Mouse (Mus musculus): ENCODE measurements around the gene Adamtsl1.
A peak's percentile ranks its signal among the peaks of the same experiment; 100 is the strongest.

DNA sequence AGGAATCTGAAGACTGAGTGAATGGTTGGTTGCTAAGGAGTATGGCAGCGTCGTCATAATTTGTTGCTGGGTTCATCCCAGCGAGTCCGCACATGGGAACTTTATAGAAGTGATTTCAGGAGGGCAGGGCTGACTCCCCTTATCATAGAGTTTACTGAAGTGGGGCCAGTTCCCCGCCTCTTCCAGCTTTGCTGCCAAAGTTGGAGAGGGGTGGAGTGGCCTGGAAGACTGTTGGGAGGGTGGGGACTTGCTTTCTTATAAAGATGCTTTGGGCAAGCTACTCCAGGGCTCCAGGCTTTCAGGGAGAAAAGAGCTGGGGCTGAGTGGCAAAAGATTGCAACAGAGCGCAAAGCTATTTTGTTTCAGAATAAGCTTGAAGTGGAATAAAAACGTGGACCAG, 684 bp upstream of the Adamtsl1 start:
- TF ChIP-seq CTCF (IDR thresholded peaks at IDR 0.05) = no peak
- peak; percentile 82 for TF ChIP-seq EP300 (IDR thresholded peaks at IDR 0.05)
